ENCODE assay signal across 20 mouse cellular contexts in the genomic region with DNA sequence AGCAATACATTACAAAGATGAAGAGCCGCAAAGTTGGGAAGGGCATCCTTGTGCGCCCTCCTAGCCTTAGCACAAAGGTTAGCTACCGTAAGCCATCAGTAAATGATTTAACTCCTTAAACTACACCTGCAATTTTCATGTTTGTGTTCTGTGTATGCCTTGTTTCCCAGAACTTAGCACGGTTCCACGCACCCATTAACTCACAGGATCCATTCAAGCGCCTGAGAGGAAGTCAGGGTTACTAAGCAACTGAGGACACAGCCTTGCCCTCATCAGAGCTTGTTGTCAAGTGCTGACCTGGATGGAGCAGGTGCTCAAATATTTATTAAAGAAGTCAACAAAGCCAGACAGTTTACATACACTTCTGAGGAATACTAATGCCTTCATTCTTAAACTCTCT. TPM values are rescaled to one million over a fixed set of nuclear protein-coding genes. Genes with fewer than 3 reads are reported as not detected.
A peak's percentile ranks its signal among the peaks of the same experiment; 100 is the strongest.
DNase-seq lines count a peak whose midpoint lies in the region; ATAC-seq and TF ChIP-seq lines count a peak whose summit lies in the region.
"Had no signal": no experiment of that assay in that cellular context is flagged by ENCODE, and none has a peak within 500 bp of the region (broad histone marks: within the 10 kb centered on the region; RNA-seq: fewer than 3 reads in every experiment).

No protein-coding gene starts in this region.

- peak; percentile 51 for DNase-seq in midbrain, embryonic 11.5 days (ENCODE audit: low spot score, missing footprints)
- no peak for DNase-seq in midbrain, postnatal 0 days (ENCODE audit: low spot score)
- DNase-seq in kidney, adult 9 months, result peak; percentile 86
- peak; percentile 54 for DNase-seq in lung, postnatal 36 days
- no peak for DNase-seq in hindbrain, postnatal 0 days (ENCODE audit: low spot score)
- no peak for DNase-seq in adrenal gland, adult 8-10 months
- DNase-seq: adrenal gland, postnatal 25 days; cerebellum, adult 8-10 months; gastrocnemius, adult 2 months; heart, adult 2 months; spleen, adult 18-20 months; thymus, postnatal 4 days had no signal

- H3K4me1 ChIP-seq in midbrain, embryonic 11.5 days (ENCODE audit: control insufficient read depth, insufficient read depth, low read length), result peaks cover 6% of the 10 kb centered on the region; the same call in 1 of the 2 replicates
- peaks cover 2% of the 10 kb centered on the region; the same call in 1 of the 2 replicates for H3K4me1 ChIP-seq in midbrain, postnatal 0 days (ENCODE audit: insufficient read depth, low read length)
- peaks cover 2% of the 10 kb centered on the region; the same call in 1 of the 2 replicates for H3K4me1 ChIP-seq in hindbrain, postnatal 0 days (ENCODE audit: insufficient read depth, low read length)

- H3K4me2 ChIP-seq in midbrain, embryonic 11.5 days, result no peak overlapping the region
- H3K4me2 ChIP-seq in midbrain, postnatal 0 days (ENCODE audit: low read depth, low read length, poor library complexity, severe bottlenecking), result no peak overlapping the region
- no peak overlapping the region for H3K4me2 ChIP-seq in hindbrain, postnatal 0 days (ENCODE audit: low read depth, low read length)
- H3K4me2 ChIP-seq: hindbrain, embryonic 13.5 days; limb, embryonic 13.5 days; stomach, embryonic 15.5 days had no signal

- TF ChIP-seq CTCF in midbrain, postnatal 0 days (IDR thresholded peaks at IDR 0.05), result no peak
- TF ChIP-seq CTCF in hindbrain, postnatal 0 days (IDR thresholded peaks at IDR 0.05; ENCODE audit: low read depth), result no peak

- H3K27me3 ChIP-seq in midbrain, embryonic 11.5 days (ENCODE audit: control insufficient read depth, insufficient read depth, low read length), result no peaks in the 10 kb centered on the region
- no peaks in the 10 kb centered on the region for H3K27me3 ChIP-seq in midbrain, postnatal 0 days (ENCODE audit: insufficient read depth, low read length)
- no peaks in the 10 kb centered on the region for H3K27me3 ChIP-seq in hindbrain, postnatal 0 days (ENCODE audit: insufficient read depth, low read length)
- H3K27me3 ChIP-seq: hindbrain, embryonic 13.5 days; limb, embryonic 13.5 days; stomach, embryonic 15.5 days had no signal

- ATAC-seq in midbrain, embryonic 11.5 days (ENCODE audit: low FRiP score), result no peak
- ATAC-seq in midbrain, postnatal 0 days (ENCODE audit: low FRiP score), result no peak
- ATAC-seq in hindbrain, postnatal 0 days, result no peak
- no peak for ATAC-seq in granulocyte monocyte progenitor cell, adult 5-6 weeks (replicated peaks; ENCODE audit: poor library complexity, severe bottlenecking)
- ATAC-seq: forebrain, embryonic 14.5 days had no signal

- H3K27ac ChIP-seq in midbrain, embryonic 11.5 days (ENCODE audit: low read depth, low read length), result no peak overlapping the region
- no peak overlapping the region for H3K27ac ChIP-seq in midbrain, postnatal 0 days (ENCODE audit: low read depth, low read length)
- H3K27ac ChIP-seq in hindbrain, postnatal 0 days, result no peak overlapping the region
- H3K27ac ChIP-seq: heart, adult 2 months; hindbrain, embryonic 13.5 days; limb, embryonic 13.5 days had no signal

- H3K9ac ChIP-seq in midbrain, embryonic 11.5 days (ENCODE audit: low read length), result no peak overlapping the region
- H3K9ac ChIP-seq in midbrain, postnatal 0 days (replicated peaks; ENCODE audit: low read length, poor library complexity, severe bottlenecking), result no peak overlapping the region
- no peak overlapping the region for H3K9ac ChIP-seq in hindbrain, postnatal 0 days (replicated peaks; ENCODE audit: low read length)
- H3K9ac ChIP-seq: hindbrain, embryonic 13.5 days; limb, embryonic 13.5 days; stomach, embryonic 15.5 days had no signal

- no peaks in the 10 kb centered on the region for H3K9me3 ChIP-seq in midbrain, embryonic 11.5 days (ENCODE audit: control insufficient read depth, low read length)
- no peaks in the 10 kb centered on the region for H3K9me3 ChIP-seq in midbrain, postnatal 0 days (ENCODE audit: low read length)
- no peaks in the 10 kb centered on the region for H3K9me3 ChIP-seq in hindbrain, postnatal 0 days (ENCODE audit: low read length)
- H3K9me3 ChIP-seq: hindbrain, embryonic 13.5 days; limb, embryonic 13.5 days; stomach, embryonic 15.5 days had no signal

- no peaks in the 10 kb centered on the region for H3K36me3 ChIP-seq in midbrain, embryonic 11.5 days (ENCODE audit: control insufficient read depth, insufficient read depth, low read length)
- no peaks in the 10 kb centered on the region for H3K36me3 ChIP-seq in midbrain, postnatal 0 days (ENCODE audit: insufficient read depth, low read length)
- H3K36me3 ChIP-seq in hindbrain, postnatal 0 days (ENCODE audit: insufficient read depth, low read length), result no peaks in the 10 kb centered on the region
- H3K36me3 ChIP-seq: hindbrain, embryonic 13.5 days; limb, embryonic 13.5 days; stomach, embryonic 15.5 days had no signal

- WGBS in midbrain, embryonic 11.5 days, result 72% methylated on average over 6 of the region's 6 CpGs
- 77% methylated on average over 6 of the region's 6 CpGs for WGBS in midbrain, postnatal 0 days
- 65% methylated on average over 6 of the region's 6 CpGs for WGBS in hindbrain, postnatal 0 days

- H3K4me3 ChIP-seq in midbrain, embryonic 11.5 days (ENCODE audit: low read depth, low read length), result no peak overlapping the region
- no peak overlapping the region for H3K4me3 ChIP-seq in midbrain, postnatal 0 days (ENCODE audit: low read depth, low read length)
- no peak overlapping the region for H3K4me3 ChIP-seq in hindbrain, postnatal 0 days (ENCODE audit: low read length)
- H3K4me3 ChIP-seq: gastrocnemius, adult 2 months; heart, adult 2 months; hindbrain, embryonic 13.5 days; limb, embryonic 13.5 days; stomach, embryonic 15.5 days had no signal

RNA-seq across cellular contexts. Expression of gene Fbxl3, which starts 2.9 kb away (rescaled TPM):
- polyA plus RNA-seq in midbrain, embryonic 11.5 days (2014; fragmentation: Nextera tagmentation; extraction: Ambion mirVana), result 26.5 and 27.3 TPM in 2 replicates
- total RNA-seq in midbrain, postnatal 0 days (2014; rRNA removed), result 64.5 and 67.9 TPM in 2 replicates
- 20.2 and 22.5 TPM in 2 replicates for polyA plus RNA-seq in midbrain, postnatal 0 days (2015; fragmentation: Nextera tagmentation; extraction: Ambion mirVana)
- 53.7 and 61.6 TPM in 2 replicates for total RNA-seq in hindbrain, postnatal 0 days (2014; rRNA removed)
- polyA plus RNA-seq in hindbrain, postnatal 0 days (2015; fragmentation: Nextera tagmentation; extraction: Ambion mirVana), result 26.7 and 27.4 TPM in 2 replicates
- 30.3 and 40.0 TPM in 2 replicates for total RNA-seq in granulocyte monocyte progenitor cell, adult 5-6 weeks (2014; fragmentation: Nextera tagmentation)
- 48.0 and 55.6 TPM in 2 replicates for total RNA-seq in granulocyte monocyte progenitor cell, adult 5-6 weeks (2017)
- total RNA-seq in adrenal gland, adult 8-10 months (2022), result 10 to 100 TPM; 60.2 to 93.4 (median 85.3) TPM

RNA-seq across cellular contexts. Expression of gene Cln5, which starts 32.2 kb away (rescaled TPM):
- 27.1 and 30.4 TPM in 2 replicates for polyA plus RNA-seq in midbrain, embryonic 11.5 days (2014; fragmentation: Nextera tagmentation; extraction: Ambion mirVana)
- total RNA-seq in midbrain, postnatal 0 days (2014; rRNA removed), result 7.8 and 10.4 TPM in 2 replicates
- polyA plus RNA-seq in midbrain, postnatal 0 days (2015; fragmentation: Nextera tagmentation; extraction: Ambion mirVana), result 10.6 and 11.5 TPM in 2 replicates
- total RNA-seq in hindbrain, postnatal 0 days (2014; rRNA removed), result 11.8 and 14.9 TPM in 2 replicates
- polyA plus RNA-seq in hindbrain, postnatal 0 days (2015; fragmentation: Nextera tagmentation; extraction: Ambion mirVana), result 14.0 and 14.5 TPM in 2 replicates
- 34.0 and 37.8 TPM in 2 replicates for total RNA-seq in granulocyte monocyte progenitor cell, adult 5-6 weeks (2014; fragmentation: Nextera tagmentation)
- total RNA-seq in granulocyte monocyte progenitor cell, adult 5-6 weeks (2017), result 40.2 and 40.5 TPM in 2 replicates
- 10 to 100 TPM; 25.5 to 36.2 (median 31.6) TPM for total RNA-seq in adrenal gland, adult 8-10 months (2022)

RNA-seq across cellular contexts. Expression of gene Acod1, which starts 55.5 kb away (rescaled TPM):
- polyA plus RNA-seq in midbrain, embryonic 11.5 days (2014; fragmentation: Nextera tagmentation; extraction: Ambion mirVana), result not detected in 2 replicates
- not detected in 2 replicates for total RNA-seq in midbrain, postnatal 0 days (2014; rRNA removed)
- polyA plus RNA-seq in midbrain, postnatal 0 days (2015; fragmentation: Nextera tagmentation; extraction: Ambion mirVana), result not detected in 2 replicates
- not detected in 2 replicates for total RNA-seq in hindbrain, postnatal 0 days (2014; rRNA removed)
- not detected in 2 replicates for polyA plus RNA-seq in hindbrain, postnatal 0 days (2015; fragmentation: Nextera tagmentation; extraction: Ambion mirVana)
- not detected in 2 replicates for total RNA-seq in granulocyte monocyte progenitor cell, adult 5-6 weeks (2014; fragmentation: Nextera tagmentation)
- total RNA-seq in granulocyte monocyte progenitor cell, adult 5-6 weeks (2017), result 0.67 TPM in 1 of 2 replicates, not detected in the other
- under 1 TPM in 1 of 4 experiments, not detected in 3; 0.20 TPM for total RNA-seq in adrenal gland, adult 8-10 months (2022)
- total RNA-seq: adrenal gland, postnatal 25 days; gastrocnemius, adult 2 months; heart, adult 2 months had no signal
- polyA plus RNA-seq: forebrain, embryonic 14.5 days; heart, postnatal 0 days; hindbrain, embryonic 13.5 days; limb, embryonic 13.5 days; liver, embryonic 16.5 days; neural tube, embryonic 14.5 days had no signal

Comparison
In these comparisons a context has a peak if more than half of its experiments do, and no peak if none do; other contexts are left out.
1. DNase-seq: peak in midbrain, embryonic 11.5 days (single experiment), kidney, adult 9 months (single experiment) and lung, postnatal 36 days (single experiment); none in midbrain, postnatal 0 days (single experiment), hindbrain, postnatal 0 days (single experiment) and adrenal gland, adult 8-10 months (single experiment).